Mouse (Mus musculus) layer of hippocampus, postnatal 10 days (tissue): ENCODE results near the gene Bzw1. TPM values are rescaled to one million over a fixed set of nuclear protein-coding genes. Genes with fewer than 3 reads are reported as not detected.

Experiments used
- DNase-seq, 2 experiments: peaks; one replicate each; pipeline ENCODE4 v3.0.0; 2021; ENCODE audit warnings: low spot score in 2 of 2
- total RNA-seq, 2 experiments: library from RNA; stranded (reverse); gene quantifications; 2 replicates each; pipeline ENCODE4 v1.2.3; 2021

Bzw1 gene
- total RNA-seq, 2 experiments from 2014 or later, result 229 to 234 TPM

GRCm38 (mm10) chr1:58454316-58454715 is 61.6 kb downstream of the Bzw1 start:
- no peak for DNase-seq

Other genes with a start within 250 kb of the Bzw1 start
- 10 to 100 TPM; 10.1 to 10.9 TPM for gene Aox4, start 182.5 kb upstream of the Bzw1 start, total RNA-seq
- under 1 TPM; 0.04 to 0.09 TPM for gene Aox2, start 114.6 kb upstream of the Bzw1 start, total RNA-seq
- gene Clk1, start 31.2 kb downstream of the Bzw1 start, total RNA-seq, result 100 to 1,000 TPM; 138 to 144 TPM
- gene Nif3l1, start 52.3 kb downstream of the Bzw1 start, total RNA-seq, result 10 to 100 TPM; 20.2 to 21.5 TPM
- 10 to 100 TPM; 30.1 to 33.0 TPM for gene Ppil3, start 52.6 kb downstream of the Bzw1 start, total RNA-seq
- gene Orc2, start 112.2 kb downstream of the Bzw1 start, total RNA-seq, result 10 to 100 TPM; 24.1 to 27.2 TPM
- 10 to 100 TPM; 59.4 to 59.7 TPM for gene Fam126b, start 193.4 kb downstream of the Bzw1 start, total RNA-seq
- 100 to 1,000 TPM; 113 to 121 TPM for gene Ndufb3, start 193.5 kb downstream of the Bzw1 start, total RNA-seq